ENCODE assay signal across 19 mouse cellular contexts in genomic region chr2:91015386-91015785, GRCm38 (mm10). TPM values are rescaled to one million over a fixed set of nuclear protein-coding genes. Genes with fewer than 3 reads are reported as not detected.
DNase-seq lines count a peak whose midpoint lies in the region; ATAC-seq and TF ChIP-seq lines count a peak whose summit lies in the region.
"Had no signal": no experiment of that assay in that cellular context is flagged by ENCODE, and none has a peak within 500 bp of the region (broad histone marks: within the 10 kb centered on the region; RNA-seq: fewer than 3 reads in every experiment).

No protein-coding gene starts in this region.

- H3K27me3 ChIP-seq in kidney, postnatal 0 days (ENCODE audit: insufficient read depth, low read length), result no peaks in the 10 kb centered on the region
- H3K27me3 ChIP-seq: embryonic facial prominence, embryonic 13.5 days; heart, embryonic 13.5 days; midbrain, embryonic 13.5 days had no signal

- intact Hi-C loops in gastrocnemius, postnatal 36 days (cut with DNase I), result no loop called here

- H3K4me1 ChIP-seq in kidney, postnatal 0 days (replicated peaks; ENCODE audit: insufficient read depth, low read length), result no peaks in the 10 kb centered on the region
- peaks cover 4% of the 10 kb centered on the region for H3K4me1 ChIP-seq in cortical plate, adult 2 months (ENCODE audit: control insufficient read depth, insufficient read depth, low read length)
- H3K4me1 ChIP-seq: embryonic facial prominence, embryonic 13.5 days; midbrain, embryonic 13.5 days had no signal

- peak; percentile 46 for DNase-seq in gastrocnemius, adult 18-20 months (ENCODE audit: low spot score)
- no peak for DNase-seq in gastrocnemius, postnatal 36 days
- no peak for DNase-seq in kidney, postnatal 0 days (ENCODE audit: low spot score)
- no peak for DNase-seq in kidney, adult 8-10 months
- DNase-seq in cerebellum, adult 11-12 months, result peak; percentile 89
- DNase-seq in right cerebral cortex, postnatal 36 days (ENCODE audit: low spot score in 2 of 2), result no peak
- no peak for DNase-seq in adrenal gland, postnatal 36 days
- DNase-seq: adrenal gland, adult 8-10 months; layer of hippocampus, adult 9-11 months; left cerebral cortex, postnatal 4 days; lung, postnatal 4 days; right cerebral cortex, postnatal 25 days had no signal

- no peak for TF ChIP-seq POLR2A in cortical plate, adult 2 months (IDR thresholded peaks at IDR 0.05; ENCODE audit: extremely low read depth, insufficient read depth, low read length)

- ATAC-seq in kidney, postnatal 0 days (replicated peaks; ENCODE audit: low FRiP score, low read depth), result no peak
- ATAC-seq: intestine, postnatal 0 days; midbrain, embryonic 13.5 days had no signal

- H3K9me3 ChIP-seq in kidney, postnatal 0 days (replicated peaks; ENCODE audit: low read length), result no peaks in the 10 kb centered on the region
- H3K9me3 ChIP-seq: embryonic facial prominence, embryonic 13.5 days; forebrain, embryonic 10.5 days; heart, embryonic 13.5 days; hindbrain, embryonic 10.5 days; midbrain, embryonic 13.5 days had no signal

- no peak overlapping the region for H3K4me3 ChIP-seq in kidney, postnatal 0 days (replicated peaks; ENCODE audit: low read depth, low read length)
- no peak overlapping the region for H3K4me3 ChIP-seq in cortical plate, adult 2 months (ENCODE audit: insufficient read depth, low read length)
- H3K4me3 ChIP-seq: embryonic facial prominence, embryonic 13.5 days; forebrain, embryonic 10.5 days; heart, embryonic 13.5 days; hindbrain, embryonic 10.5 days; midbrain, embryonic 13.5 days had no signal

- H3K27ac ChIP-seq in kidney, postnatal 0 days, result peak overlapping the region; percentile 20; the same call in 1 of the 2 replicates
- H3K27ac ChIP-seq in cortical plate, adult 2 months (ENCODE audit: insufficient read depth, low read length), result peak overlapping the region; percentile 63; the same call in 1 of the 2 replicates
- H3K27ac ChIP-seq: embryonic facial prominence, embryonic 13.5 days; forebrain, embryonic 10.5 days; heart, embryonic 13.5 days; hindbrain, embryonic 10.5 days; midbrain, embryonic 13.5 days had no signal

- WGBS in kidney, postnatal 0 days, result 78% methylated on average over 4 of the region's 4 CpGs

- no peak overlapping the region for H3K4me2 ChIP-seq in kidney, postnatal 0 days (ENCODE audit: low read length)
- H3K4me2 ChIP-seq: embryonic facial prominence, embryonic 13.5 days; heart, embryonic 13.5 days; midbrain, embryonic 13.5 days had no signal

- TF ChIP-seq CTCF in kidney, postnatal 0 days (IDR thresholded peaks at IDR 0.05; ENCODE audit: low read depth), result no peak
- TF ChIP-seq CTCF in cortical plate, adult 2 months (IDR thresholded peaks at IDR 0.05; ENCODE audit: extremely low read depth, insufficient read depth, low read length), result no peak

- H3K36me3 ChIP-seq in kidney, postnatal 0 days (ENCODE audit: insufficient read depth, low read length), result peaks cover 54% of the 10 kb centered on the region

- H3K9ac ChIP-seq in kidney, postnatal 0 days (ENCODE audit: low read depth, low read length), result no peak overlapping the region
- H3K9ac ChIP-seq: embryonic facial prominence, embryonic 13.5 days; midbrain, embryonic 13.5 days had no signal

RNA-seq across cellular contexts. Expression of gene Rapsn, which starts 20.0 kb away (rescaled TPM):
- 10 to 100 TPM; 27.4 to 28.9 TPM for total RNA-seq in gastrocnemius, adult 18-20 months (2021)
- total RNA-seq in gastrocnemius, postnatal 36 days (2021), result 10 to 100 TPM; 21.7 to 23.9 TPM
- 5.7 and 6.1 TPM in 2 replicates for polyA plus RNA-seq in kidney, postnatal 0 days (2015; fragmentation: Nextera tagmentation; extraction: Ambion mirVana)
- 0.61 and 1.9 TPM in 2 replicates for polyA plus RNA-seq in cortical plate, adult 2 months (2012; rRNA removed)
- 1 to 10 TPM; 1.5 to 2.3 TPM for total RNA-seq in adrenal gland, postnatal 36 days (2021)
- total RNA-seq: left cerebral cortex, postnatal 4 days had no signal

RNA-seq across cellular contexts. Expression of gene Psmc3, which starts 38.4 kb away (rescaled TPM):
- 100 to 1,000 TPM; 249 to 273 TPM for total RNA-seq in gastrocnemius, adult 18-20 months (2021)
- 100 to 1,000 TPM; 223 to 229 TPM for total RNA-seq in gastrocnemius, postnatal 36 days (2021)
- 287 and 307 TPM in 2 replicates for polyA plus RNA-seq in kidney, postnatal 0 days (2015; fragmentation: Nextera tagmentation; extraction: Ambion mirVana)
- polyA plus RNA-seq in cortical plate, adult 2 months (2012; rRNA removed), result 202 and 205 TPM in 2 replicates
- total RNA-seq in adrenal gland, postnatal 36 days (2021), result 100 to 1,000 TPM; 193 to 228 TPM

RNA-seq across cellular contexts. Expression of gene Slc39a13, which starts 54.8 kb away (rescaled TPM):
- 10 to 100 TPM; 16.9 to 19.9 TPM for total RNA-seq in gastrocnemius, adult 18-20 months (2021)
- total RNA-seq in gastrocnemius, postnatal 36 days (2021), result 10 to 100 TPM; 21.1 to 21.7 TPM
- polyA plus RNA-seq in kidney, postnatal 0 days (2015; fragmentation: Nextera tagmentation; extraction: Ambion mirVana), result 39.9 and 41.8 TPM in 2 replicates
- 51.3 and 54.7 TPM in 2 replicates for polyA plus RNA-seq in cortical plate, adult 2 months (2012; rRNA removed)
- total RNA-seq in adrenal gland, postnatal 36 days (2021), result 10 to 100 TPM; 24.2 to 31.9 TPM

Comparison
In these comparisons a context has a peak if more than half of its experiments do, and no peak if none do; other contexts are left out.
1. DNase-seq: peak in gastrocnemius, adult 18-20 months (single experiment) and cerebellum, adult 11-12 months (single experiment); none in gastrocnemius, postnatal 36 days (0 of 2), kidney, postnatal 0 days (single experiment), kidney, adult 8-10 months (0 of 2), right cerebral cortex, postnatal 36 days (0 of 2) and adrenal gland, postnatal 36 days (0 of 2).
2. RNA of gene Rapsn, which starts 20.0 kb away (total RNA-seq): 27.4 to 28.9 TPM in gastrocnemius, adult 18-20 months and 21.7 to 23.9 TPM in gastrocnemius, postnatal 36 days; 1.5 to 2.3 TPM in adrenal gland, postnatal 36 days; every median in the first group is over 4 times any median in the second.